Mouse (Mus musculus): ENCODE data around the gene Efhd2. TPM values are rescaled to one million over a fixed set of nuclear protein-coding genes. Genes with fewer than 3 reads are reported as not detected.
A peak's percentile ranks its signal among the peaks of the same experiment; 100 is the strongest.

Gene Efhd2
- polyA plus RNA-seq, 1 experiment from 2014 or later = 173 TPM

DNA sequence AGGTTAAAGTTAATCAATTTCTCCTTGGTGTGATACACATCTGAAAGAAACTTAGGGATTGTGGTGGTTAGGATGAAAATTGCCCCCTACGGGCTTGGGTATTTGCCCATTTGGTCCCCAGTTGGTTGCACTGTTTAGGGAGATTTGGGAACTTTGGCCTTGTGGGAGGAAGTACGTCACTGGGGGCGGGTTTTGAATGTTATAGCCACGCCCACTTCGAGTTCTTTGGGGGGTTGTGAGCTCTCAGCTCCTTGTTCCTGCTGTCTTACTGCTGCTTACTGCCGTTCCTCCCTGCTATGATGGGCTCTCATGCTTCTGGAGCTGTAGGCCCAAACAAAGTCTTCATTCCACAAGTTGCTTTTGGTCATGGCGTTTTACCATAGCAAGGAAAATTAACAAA lies 43.4 kb downstream of the Efhd2 start:
- H3K36me3 ChIP-seq (ENCODE audit: control insufficient read depth, insufficient read depth) = no peaks in the 10 kb centered on the region
- no peaks in the 10 kb centered on the region for H3K4me1 ChIP-seq (replicated peaks; ENCODE audit: control insufficient read depth, insufficient read depth, low read length)
- WGBS = 68% methylated on average over 7 of the region's 7 CpGs
- no peak for TF ChIP-seq CTCF (IDR thresholded peaks at IDR 0.05; ENCODE audit: low read depth)
- H3K4me3 ChIP-seq (ENCODE audit: low read depth, low read length) = no peak overlapping the region
- H3K9ac ChIP-seq (ENCODE audit: low read depth, low read length) = no peak overlapping the region
- no peaks in the 10 kb centered on the region for H3K9me3 ChIP-seq (ENCODE audit: control insufficient read depth)
- ATAC-seq = no peak
- no peak overlapping the region for H3K4me2 ChIP-seq (replicated peaks; ENCODE audit: low read depth)
- H3K27me3 ChIP-seq (replicated peaks; ENCODE audit: control insufficient read depth, insufficient read depth, low read length) = no peaks in the 10 kb centered on the region
- no peak overlapping the region for H3K27ac ChIP-seq (ENCODE audit: low read depth, low read length)

DNA sequence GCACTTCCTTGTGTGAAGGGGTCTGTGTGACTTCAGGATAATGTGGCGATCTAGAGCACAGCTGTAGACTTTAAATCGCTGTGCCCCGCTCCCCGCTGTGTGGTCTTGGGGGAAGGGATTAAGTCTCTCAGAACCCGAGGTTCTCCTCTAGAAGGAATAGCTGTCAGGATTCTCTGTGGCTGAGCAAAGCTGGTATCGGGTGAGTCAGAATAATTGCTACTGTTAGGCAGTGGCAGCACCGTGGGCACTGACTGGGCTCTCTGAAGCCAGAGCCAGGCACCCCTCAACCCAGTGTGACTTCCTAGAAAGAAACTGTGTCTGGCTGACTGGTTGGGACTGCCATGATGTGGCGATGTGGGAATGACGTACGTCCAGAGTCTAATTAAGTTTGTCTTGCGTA lies 44.3 kb downstream of the Efhd2 start:
- no peaks in the 10 kb centered on the region for H3K9me3 ChIP-seq (ENCODE audit: control insufficient read depth)
- no peak overlapping the region for H3K9ac ChIP-seq (ENCODE audit: low read depth, low read length)
- H3K4me1 ChIP-seq (replicated peaks; ENCODE audit: control insufficient read depth, insufficient read depth, low read length) = no peaks in the 10 kb centered on the region
- no peak overlapping the region for H3K4me3 ChIP-seq (ENCODE audit: low read depth, low read length)
- no peak for TF ChIP-seq CTCF (IDR thresholded peaks at IDR 0.05; ENCODE audit: low read depth)
- H3K36me3 ChIP-seq (ENCODE audit: control insufficient read depth, insufficient read depth) = no peaks in the 10 kb centered on the region
- no peak overlapping the region for H3K4me2 ChIP-seq (replicated peaks; ENCODE audit: low read depth)
- H3K27ac ChIP-seq (ENCODE audit: low read depth, low read length) = no peak overlapping the region
- H3K27me3 ChIP-seq (replicated peaks; ENCODE audit: control insufficient read depth, insufficient read depth, low read length) = no peaks in the 10 kb centered on the region
- WGBS = 64% methylated on average over 11 of the region's 11 CpGs
- ATAC-seq = no peak

DNA sequence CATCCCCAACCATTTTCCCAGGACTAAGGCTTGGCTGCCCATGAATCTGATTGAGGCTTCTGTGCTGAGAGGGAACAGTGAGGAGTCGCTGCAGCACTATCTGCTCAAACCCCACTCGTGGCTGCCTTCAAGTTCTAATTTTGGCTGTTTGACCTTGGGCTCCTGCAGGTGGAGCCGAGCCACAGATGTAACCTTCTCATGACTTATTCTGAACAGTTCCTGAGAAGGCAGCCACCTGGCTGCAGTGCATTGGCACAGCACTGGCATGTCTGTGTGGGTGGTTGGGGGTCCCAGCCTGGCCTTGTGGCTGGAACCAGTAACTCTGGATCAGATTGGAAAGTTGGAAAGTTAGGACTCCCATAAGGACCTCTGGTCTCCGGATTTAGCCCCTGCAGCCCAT lies 46.5 kb downstream of the Efhd2 start:
- no peak overlapping the region for H3K4me2 ChIP-seq (replicated peaks; ENCODE audit: low read depth)
- H3K27me3 ChIP-seq (replicated peaks; ENCODE audit: control insufficient read depth, insufficient read depth, low read length) = no peaks in the 10 kb centered on the region
- no peak for ATAC-seq
- H3K9me3 ChIP-seq (ENCODE audit: control insufficient read depth) = no peaks in the 10 kb centered on the region
- H3K4me3 ChIP-seq (ENCODE audit: low read depth, low read length) = no peak overlapping the region
- H3K9ac ChIP-seq (ENCODE audit: low read depth, low read length) = no peak overlapping the region
- no peak for TF ChIP-seq CTCF (IDR thresholded peaks at IDR 0.05; ENCODE audit: low read depth)
- no peaks in the 10 kb centered on the region for H3K36me3 ChIP-seq (ENCODE audit: control insufficient read depth, insufficient read depth)
- 63% methylated on average over 4 of the region's 4 CpGs for WGBS
- H3K4me1 ChIP-seq (replicated peaks; ENCODE audit: control insufficient read depth, insufficient read depth, low read length) = no peaks in the 10 kb centered on the region
- no peak overlapping the region for H3K27ac ChIP-seq (ENCODE audit: low read depth, low read length)

DNA sequence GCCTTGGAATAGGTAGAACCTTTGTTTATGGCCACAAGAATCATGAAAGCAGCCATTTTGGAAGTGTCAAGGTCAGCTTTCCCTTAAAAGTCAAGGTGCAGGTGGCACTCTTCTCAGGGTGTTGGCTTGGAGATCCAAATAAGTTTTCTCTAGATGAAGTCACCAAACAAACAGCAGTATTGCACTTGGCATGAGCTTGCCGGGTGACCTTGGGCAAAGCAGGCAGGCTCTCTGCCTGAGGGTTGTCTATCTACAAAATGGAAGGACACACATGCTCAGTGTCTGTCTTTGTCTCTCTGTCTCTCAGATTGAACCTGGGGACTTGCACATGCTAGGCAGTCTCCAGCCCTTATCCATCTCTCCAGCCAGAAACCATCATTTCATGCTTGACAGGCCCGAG lies 47.3 kb downstream of the Efhd2 start:
- Histone ChIP-seq H3K4me3 (ENCODE audit: low read depth, low read length) (no peak overlapping the region), H3K9ac (ENCODE audit: low read depth, low read length) (no peak overlapping the region), H3K36me3 (ENCODE audit: control insufficient read depth, insufficient read depth) (no peaks in the 10 kb centered on the region), H3K4me1 (replicated peaks; ENCODE audit: control insufficient read depth, insufficient read depth, low read length) (no peaks in the 10 kb centered on the region), H3K4me2 (replicated peaks; ENCODE audit: low read depth) (no peak overlapping the region), H3K27me3 (replicated peaks; ENCODE audit: control insufficient read depth, insufficient read depth, low read length) (no peaks in the 10 kb centered on the region), H3K9me3 (ENCODE audit: control insufficient read depth) (no peaks in the 10 kb centered on the region), H3K27ac (ENCODE audit: low read depth, low read length) (no peak overlapping the region)
- TF ChIP-seq CTCF (IDR thresholded peaks at IDR 0.05; ENCODE audit: low read depth) = no peak
- no peak for ATAC-seq
- WGBS = 90% methylated on average over 2 of the region's 2 CpGs

DNA sequence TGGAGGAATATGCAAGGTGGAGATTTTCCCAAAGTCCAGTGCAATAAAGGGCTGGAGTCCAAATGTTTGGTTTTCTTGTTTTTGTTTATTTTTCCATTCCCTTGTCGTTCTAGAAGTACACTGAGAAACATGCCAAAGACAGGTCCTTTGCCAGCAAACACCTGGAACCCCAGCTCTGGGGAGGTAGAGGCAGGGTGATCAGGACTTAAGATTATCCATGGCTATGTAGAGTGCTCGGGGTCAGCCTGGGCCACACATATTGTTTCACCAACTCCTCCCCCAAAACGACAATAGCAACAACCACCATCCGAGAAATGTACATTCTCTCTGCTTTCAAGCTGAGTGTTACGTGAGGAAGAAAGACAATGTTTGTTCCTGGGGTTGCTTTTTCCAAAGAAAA lies 48.7 kb downstream of the Efhd2 start, which contains the start of gene Cela2a:
TSS of gene Cela2a (minus strand) at position 101 of the 400 bp plus-strand sequence.
- Histone ChIP-seq H3K4me3 (ENCODE audit: low read depth, low read length) (no peak within 1 kb of the TSS), H3K4me1 (replicated peaks; ENCODE audit: control insufficient read depth, insufficient read depth, low read length) (no peaks in the 10 kb centered on the region)
- WGBS = 54% methylated on average over 5 of the region's 5 CpGs

DNA sequence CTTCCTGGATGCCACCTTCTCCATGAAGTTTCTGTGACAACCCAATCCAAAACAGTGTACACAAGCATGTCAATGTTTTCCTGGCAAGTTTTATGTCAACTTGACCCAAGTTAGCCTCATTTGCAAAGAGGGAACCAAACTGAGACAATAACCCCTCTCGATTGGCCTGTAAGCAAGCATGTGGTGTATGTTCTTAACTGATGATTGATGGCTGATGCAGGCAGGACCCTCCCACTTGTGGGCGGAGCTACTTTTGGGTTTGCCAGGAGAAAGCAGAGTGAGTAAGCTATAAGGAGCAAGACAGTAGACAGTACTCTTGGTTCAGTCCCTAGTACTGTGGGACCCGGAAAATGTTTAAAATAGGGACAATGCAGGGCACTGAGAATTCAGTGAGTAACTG lies 51.7 kb downstream of the Efhd2 start:
- H3K4me3 ChIP-seq (ENCODE audit: low read depth, low read length) = no peak overlapping the region
- H3K4me1 ChIP-seq (replicated peaks; ENCODE audit: control insufficient read depth, insufficient read depth, low read length) = no peaks in the 10 kb centered on the region
- H3K27ac ChIP-seq (ENCODE audit: low read depth, low read length) = no peak overlapping the region
- 54% methylated on average over 3 of the region's 3 CpGs for WGBS
- no peak overlapping the region for H3K4me2 ChIP-seq (replicated peaks; ENCODE audit: low read depth)
- H3K9ac ChIP-seq (ENCODE audit: low read depth, low read length) = no peak overlapping the region
- ATAC-seq = peak; percentile 42; the same call in 1 of the 2 replicates
- H3K36me3 ChIP-seq (ENCODE audit: control insufficient read depth, insufficient read depth) = no peaks in the 10 kb centered on the region
- H3K9me3 ChIP-seq (ENCODE audit: control insufficient read depth) = no peaks in the 10 kb centered on the region
- TF ChIP-seq CTCF (IDR thresholded peaks at IDR 0.05; ENCODE audit: low read depth) = no peak
- no peaks in the 10 kb centered on the region for H3K27me3 ChIP-seq (replicated peaks; ENCODE audit: control insufficient read depth, insufficient read depth, low read length)

More for the DNA sequence above, 48.7 kb downstream of the Efhd2 start, which contains the start of gene Cela2a:
- no peak within 1 kb of the TSS for H3K27ac ChIP-seq (ENCODE audit: low read depth, low read length)
- no peaks in the 10 kb centered on the region for H3K9me3 ChIP-seq (ENCODE audit: control insufficient read depth)
- no peaks in the 10 kb centered on the region for H3K36me3 ChIP-seq (ENCODE audit: control insufficient read depth, insufficient read depth)
- H3K27me3 ChIP-seq (replicated peaks; ENCODE audit: control insufficient read depth, insufficient read depth, low read length) = no peaks in the 10 kb centered on the region
- no peak within 1 kb of the TSS for H3K9ac ChIP-seq (ENCODE audit: low read depth, low read length)
- TF ChIP-seq CTCF (IDR thresholded peaks at IDR 0.05; ENCODE audit: low read depth) = no peak
- no peak for ATAC-seq
- H3K4me2 ChIP-seq (replicated peaks; ENCODE audit: low read depth) = no peak within 1 kb of the TSS

DNA sequence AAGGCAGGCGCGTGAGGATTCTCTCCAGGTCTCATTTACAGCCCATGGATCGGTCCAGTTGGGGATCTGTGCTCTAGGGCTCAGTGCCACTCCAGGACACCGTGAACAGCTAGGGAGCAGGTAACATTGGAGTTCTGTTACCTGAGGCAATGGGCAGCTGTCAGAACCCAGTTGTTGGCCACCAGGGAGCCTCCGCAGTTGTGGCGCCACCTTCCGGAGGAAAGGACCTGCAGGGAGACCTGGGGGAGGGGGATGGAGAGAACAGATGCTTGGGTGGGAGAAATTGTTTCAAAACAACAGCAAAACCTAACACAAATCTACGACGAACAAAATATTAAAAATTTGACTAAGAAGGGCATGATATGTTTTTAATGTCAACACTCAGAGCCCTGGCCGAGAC lies 52.6 kb downstream of the Efhd2 start:
- no peak overlapping the region for H3K4me2 ChIP-seq (replicated peaks; ENCODE audit: low read depth)
- peak; percentile 58 for TF ChIP-seq CTCF (IDR thresholded peaks at IDR 0.05; ENCODE audit: low read depth)
- H3K4me1 ChIP-seq (replicated peaks; ENCODE audit: control insufficient read depth, insufficient read depth, low read length) = no peaks in the 10 kb centered on the region
- 83% methylated on average over 10 of the region's 10 CpGs for WGBS
- no peaks in the 10 kb centered on the region for H3K36me3 ChIP-seq (ENCODE audit: control insufficient read depth, insufficient read depth)
- no peaks in the 10 kb centered on the region for H3K9me3 ChIP-seq (ENCODE audit: control insufficient read depth)
- H3K27ac ChIP-seq (ENCODE audit: low read depth, low read length) = no peak overlapping the region
- H3K9ac ChIP-seq (ENCODE audit: low read depth, low read length) = no peak overlapping the region
- H3K27me3 ChIP-seq (replicated peaks; ENCODE audit: control insufficient read depth, insufficient read depth, low read length) = no peaks in the 10 kb centered on the region
- no peak overlapping the region for H3K4me3 ChIP-seq (ENCODE audit: low read depth, low read length)
- no peak for ATAC-seq
